Mouse (Mus musculus) ES-E14 (cell line): ENCODE results near the gene Iqschfp.

ENCODE experiments used
- CHD2 ChIP-seq: IDR thresholded peaks from 2 replicates; pipeline ENCODE4 v1.6.1; 2014; ENCODE audit warnings: mild to moderate bottlenecking, low read depth, low read length, inconsistent platforms
- HCFC1 ChIP-seq: IDR thresholded peaks from 2 replicates; pipeline ENCODE4 v1.6.1; 2012; ENCODE audit warnings: low read length, inconsistent platforms, borderline replicate concordance; ENCODE audit not compliant: insufficient read depth
- ZC3H11A ChIP-seq: IDR thresholded peaks from 2 replicates; pipeline ENCODE4 v1.6.1; 2012; ENCODE audit warnings: low read depth, mild to moderate bottlenecking, inconsistent platforms, low read length, borderline replicate concordance
- ZNF384 ChIP-seq: IDR thresholded peaks from 2 replicates; pipeline ENCODE4 v1.6.1; 2012; ENCODE audit warnings: low read depth, low read length, inconsistent platforms

- TF ChIP-seq HCFC1: no peak
- TF ChIP-seq CHD2: no peak
- TF ChIP-seq ZNF384: no peak
- no peak for TF ChIP-seq ZC3H11A
Measured at GRCm38 (mm10) chr3:68624471-68624870, 732.4 kb downstream of the Iqschfp start.
